Mouse (Mus musculus): ENCODE results near the gene Farp2. TPM values are rescaled to one million over a fixed set of nuclear protein-coding genes. Genes with fewer than 3 reads are reported as not detected.

The Farp2 gene
- polyA plus RNA-seq, 1 experiment from 2014 or later, result 4.8 TPM

DNA sequence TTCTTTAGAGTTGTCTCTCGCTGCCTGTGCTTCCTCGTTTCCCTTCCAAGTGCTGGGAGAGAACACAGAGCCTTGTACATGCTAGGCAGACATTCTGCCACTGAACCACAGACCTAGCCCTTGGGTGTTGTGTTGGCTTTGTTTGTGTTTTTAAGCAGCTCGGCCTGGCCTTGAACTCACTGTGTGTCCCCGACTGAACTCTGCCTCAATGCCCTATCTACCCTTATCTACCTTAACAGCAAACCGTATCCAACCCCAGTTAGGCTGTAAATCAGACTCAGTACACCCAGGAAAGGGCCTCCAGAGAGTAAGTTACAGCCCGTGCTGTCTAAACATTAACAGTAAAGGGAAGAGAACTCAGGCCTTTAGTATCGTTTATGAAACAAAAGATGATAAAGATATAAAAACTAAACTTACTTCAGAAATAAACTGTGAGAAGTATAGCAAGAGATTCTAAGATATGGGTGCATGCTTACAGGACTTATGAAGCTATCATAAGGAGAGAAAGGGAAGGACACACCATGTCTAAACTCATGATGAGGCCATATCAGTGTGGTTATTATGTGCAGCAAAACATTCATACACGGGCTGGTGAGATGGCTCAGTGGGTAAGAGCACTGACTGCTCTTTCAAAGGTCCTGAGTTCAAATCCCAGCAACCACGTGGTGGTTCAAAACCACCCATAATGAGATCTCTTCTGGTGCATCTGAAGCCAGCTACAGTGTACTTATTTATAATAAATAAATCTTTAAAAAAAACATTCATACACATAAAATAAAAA is 56.0 kb downstream of the Farp2 start:
- no peak overlapping the region for H3K4me3 ChIP-seq
- no peaks in the 10 kb centered on the region for H3K9me3 ChIP-seq
- no peak for DNase-seq (ENCODE audit: low spot score)
- no peaks in the 10 kb centered on the region for H3K27me3 ChIP-seq (ENCODE audit: insufficient read depth, poor library complexity, severe bottlenecking)
- WGBS, result 86% methylated on average over 9 of the region's 9 CpGs
- no peak overlapping the region for H3K27ac ChIP-seq
- H3K36me3 ChIP-seq, result peaks cover 11% of the 10 kb centered on the region
- no peaks in the 10 kb centered on the region; the same call in 1 of the 2 replicates for H3K4me1 ChIP-seq (replicated peaks)

GRCm38 (mm10) chr1:93577066-93577465 is 65.2 kb downstream of the Farp2 start:
- H3K4me1 ChIP-seq (replicated peaks), result no peaks in the 10 kb centered on the region
- no peaks in the 10 kb centered on the region for H3K27me3 ChIP-seq (ENCODE audit: insufficient read depth, poor library complexity, severe bottlenecking)
- no peaks in the 10 kb centered on the region for H3K36me3 ChIP-seq
- no peak overlapping the region for H3K27ac ChIP-seq
- DNase-seq (ENCODE audit: low spot score), result no peak
- H3K4me3 ChIP-seq, result no peak overlapping the region
- 76% methylated on average over 3 of the region's 3 CpGs for WGBS
- H3K9me3 ChIP-seq, result no peaks in the 10 kb centered on the region

DNA sequence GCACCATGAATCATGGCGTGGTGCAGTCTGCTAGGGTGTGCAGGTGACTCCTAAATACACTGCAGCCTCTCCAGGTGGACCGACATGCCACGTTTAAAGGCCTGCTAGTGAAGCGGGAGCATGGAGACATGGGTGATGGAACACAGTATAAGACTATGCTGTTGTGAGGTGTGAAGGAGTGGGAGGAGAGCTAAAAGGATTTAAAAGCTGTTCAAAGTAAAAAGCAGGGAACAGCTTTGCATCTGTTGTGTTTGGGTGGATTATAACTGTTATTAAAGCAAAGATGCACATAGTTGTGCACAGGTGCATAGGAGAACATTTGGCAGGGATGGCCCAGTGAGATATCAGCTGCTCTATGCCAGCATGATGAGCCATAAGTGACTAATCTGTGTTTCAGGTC is 66.0 kb downstream of the Farp2 start:
- WGBS, result 86% methylated on average over 4 of the region's 4 CpGs
- DNase-seq (ENCODE audit: low spot score), result no peak
- no peaks in the 10 kb centered on the region for H3K36me3 ChIP-seq
- no peaks in the 10 kb centered on the region for H3K9me3 ChIP-seq
- H3K4me1 ChIP-seq (replicated peaks), result no peaks in the 10 kb centered on the region
- no peak overlapping the region for H3K4me3 ChIP-seq
- no peaks in the 10 kb centered on the region for H3K27me3 ChIP-seq (ENCODE audit: insufficient read depth, poor library complexity, severe bottlenecking)
- no peak overlapping the region for H3K27ac ChIP-seq

DNA sequence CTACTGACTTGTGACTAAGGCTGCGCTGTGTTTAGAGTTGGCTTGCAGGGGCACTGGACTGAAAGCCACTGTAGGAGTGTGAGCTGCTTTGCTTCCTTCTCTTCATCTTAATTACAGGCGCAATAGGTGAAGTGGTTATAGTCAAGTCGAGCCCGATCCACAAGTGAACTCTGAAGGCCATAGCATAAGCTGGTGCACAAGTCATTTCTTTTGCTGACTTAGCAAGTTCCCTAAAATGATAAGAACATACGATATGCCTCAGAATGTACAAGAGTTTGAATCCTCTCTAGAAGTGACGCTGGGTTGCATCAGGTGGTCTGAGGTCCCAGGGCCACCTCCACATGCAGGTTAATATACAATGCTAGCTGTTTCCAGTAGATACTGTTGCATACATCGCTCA is 69.7 kb downstream of the Farp2 start:
- Histone ChIP-seq H3K36me3 (no peaks in the 10 kb centered on the region), H3K27me3 (ENCODE audit: insufficient read depth, poor library complexity, severe bottlenecking) (no peaks in the 10 kb centered on the region), H3K9me3 (no peaks in the 10 kb centered on the region), H3K27ac (no peak overlapping the region), H3K4me1 (replicated peaks) (no peaks in the 10 kb centered on the region), H3K4me3 (no peak overlapping the region)
- DNase-seq (ENCODE audit: low spot score), result no peak
- 96% methylated on average over 7 of the region's 7 CpGs for WGBS

- 77% methylated on average over 3 of the region's 3 CpGs for WGBS
- Histone ChIP-seq H3K4me3 (no peak overlapping the region), H3K36me3 (no peaks in the 10 kb centered on the region), H3K4me1 (replicated peaks) (no peaks in the 10 kb centered on the region), H3K27ac (no peak overlapping the region), H3K9me3 (no peaks in the 10 kb centered on the region), H3K27me3 (ENCODE audit: insufficient read depth, poor library complexity, severe bottlenecking) (no peaks in the 10 kb centered on the region)
- no peak for DNase-seq (ENCODE audit: low spot score)
Measured at GRCm38 (mm10) chr1:93588346-93588745, 76.5 kb downstream of the Farp2 start.

GRCm38 (mm10) chr1:93593960-93594359 is 82.1 kb downstream of the Farp2 start:
- Histone ChIP-seq H3K27ac (no peak overlapping the region), H3K4me3 (no peak overlapping the region), H3K9me3 (no peaks in the 10 kb centered on the region; the same call in 1 of the 2 replicates), H3K36me3 (no peaks in the 10 kb centered on the region), H3K4me1 (replicated peaks) (no peaks in the 10 kb centered on the region), H3K27me3 (ENCODE audit: insufficient read depth, poor library complexity, severe bottlenecking) (no peaks in the 10 kb centered on the region)
- DNase-seq (ENCODE audit: low spot score), result no peak

DNA sequence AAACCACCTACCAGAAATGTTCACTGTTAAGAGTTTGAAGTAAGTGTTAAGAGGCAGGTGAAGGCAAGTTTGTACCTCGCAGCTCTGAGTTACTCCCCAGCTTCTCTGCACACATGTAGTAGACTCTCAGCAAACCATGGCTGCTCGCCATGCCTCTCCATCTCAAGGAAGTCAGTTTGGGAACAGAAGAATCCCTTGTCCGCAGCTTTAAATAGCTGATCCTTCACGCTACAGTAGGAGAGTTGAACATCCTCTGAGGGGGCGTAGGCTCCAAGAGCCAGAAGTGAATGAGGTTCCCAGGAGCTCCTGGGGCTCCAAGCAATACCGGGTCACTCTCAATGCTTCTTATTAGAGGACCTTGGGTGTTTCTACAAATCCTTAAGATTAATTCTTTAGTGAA is 84.0 kb downstream of the Farp2 start:
- H3K9me3 ChIP-seq, result no peaks in the 10 kb centered on the region; the same call in 1 of the 2 replicates
- WGBS, result 72% methylated on average over 6 of the region's 6 CpGs
- no peaks in the 10 kb centered on the region for H3K27me3 ChIP-seq (ENCODE audit: insufficient read depth, poor library complexity, severe bottlenecking)
- no peak overlapping the region for H3K4me3 ChIP-seq
- no peak for DNase-seq (ENCODE audit: low spot score)
- no peak overlapping the region for H3K27ac ChIP-seq
- H3K36me3 ChIP-seq, result no peaks in the 10 kb centered on the region
- no peaks in the 10 kb centered on the region for H3K4me1 ChIP-seq (replicated peaks)

DNA sequence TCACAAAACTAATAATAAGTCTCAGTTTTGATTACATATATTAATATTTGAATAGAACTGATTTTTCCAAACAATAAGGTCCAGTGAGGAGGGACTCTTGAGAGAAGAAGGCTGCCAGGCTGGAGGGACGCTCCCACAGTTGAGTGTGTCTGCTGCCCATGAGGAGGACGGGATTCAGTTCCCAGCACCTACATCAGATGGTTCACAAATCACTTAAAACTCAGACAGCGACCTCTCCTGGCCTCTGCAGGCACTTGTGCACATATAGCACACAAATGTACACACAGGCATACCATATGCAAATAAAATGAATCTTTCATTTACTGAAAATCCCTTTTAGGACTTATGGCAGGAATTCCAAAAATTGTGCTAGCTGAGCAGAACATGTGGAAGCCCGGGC is 91.0 kb downstream of the Farp2 start:
- H3K4me1 ChIP-seq (replicated peaks), result no peaks in the 10 kb centered on the region
- H3K36me3 ChIP-seq, result no peaks in the 10 kb centered on the region
- DNase-seq (ENCODE audit: low spot score), result no peak
- H3K4me3 ChIP-seq, result no peak overlapping the region
- WGBS, result 76% methylated on average over 4 of the region's 4 CpGs
- H3K27me3 ChIP-seq (ENCODE audit: insufficient read depth, poor library complexity, severe bottlenecking), result no peaks in the 10 kb centered on the region
- peaks cover 2% of the 10 kb centered on the region; the same call in 1 of the 2 replicates for H3K9me3 ChIP-seq
- H3K27ac ChIP-seq, result no peak overlapping the region

DNA sequence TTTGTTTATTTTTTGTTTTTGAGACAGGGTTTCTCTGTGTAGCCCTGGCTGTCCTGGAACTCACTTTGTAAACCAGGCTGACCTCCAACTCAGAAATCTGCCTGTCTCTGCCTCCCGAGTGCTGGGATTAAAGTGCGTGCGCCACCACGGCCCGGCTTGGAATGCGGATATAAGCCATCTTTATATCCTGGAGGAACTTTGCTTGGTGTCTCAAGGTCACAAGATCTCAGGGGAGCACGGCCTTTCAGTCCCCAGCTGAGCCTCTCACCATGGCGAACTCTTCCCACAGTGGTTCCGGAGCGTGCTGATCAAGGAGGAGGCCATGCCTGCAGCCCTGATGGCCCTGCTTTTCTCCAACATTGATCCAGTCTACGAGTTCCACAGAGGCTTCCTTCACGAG is 92.0 kb downstream of the Farp2 start:
- 93% methylated on average over 12 of the region's 12 CpGs for WGBS
- no peaks in the 10 kb centered on the region for H3K4me1 ChIP-seq (replicated peaks)
- no peaks in the 10 kb centered on the region for H3K27me3 ChIP-seq (ENCODE audit: insufficient read depth, poor library complexity, severe bottlenecking)
- H3K4me3 ChIP-seq, result no peak overlapping the region
- H3K36me3 ChIP-seq, result no peaks in the 10 kb centered on the region
- no peak for DNase-seq (ENCODE audit: low spot score)
- H3K27ac ChIP-seq, result no peak overlapping the region
- H3K9me3 ChIP-seq, result peaks cover 2% of the 10 kb centered on the region; the same call in 1 of the 2 replicates

GRCm38 (mm10) chr1:93607090-93608083 is 95.5 kb downstream of the Farp2 start:
- WGBS, result 81% methylated on average over 14 of the region's 14 CpGs
- Histone ChIP-seq H3K4me3 (no peak overlapping the region), H3K4me1 (replicated peaks) (no peaks in the 10 kb centered on the region), H3K27me3 (ENCODE audit: insufficient read depth, poor library complexity, severe bottlenecking) (no peaks in the 10 kb centered on the region), H3K36me3 (no peaks in the 10 kb centered on the region), H3K9me3 (peaks cover 2% of the 10 kb centered on the region; the same call in 1 of the 2 replicates), H3K27ac (no peak overlapping the region)
- DNase-seq (ENCODE audit: low spot score), result no peak

DNA sequence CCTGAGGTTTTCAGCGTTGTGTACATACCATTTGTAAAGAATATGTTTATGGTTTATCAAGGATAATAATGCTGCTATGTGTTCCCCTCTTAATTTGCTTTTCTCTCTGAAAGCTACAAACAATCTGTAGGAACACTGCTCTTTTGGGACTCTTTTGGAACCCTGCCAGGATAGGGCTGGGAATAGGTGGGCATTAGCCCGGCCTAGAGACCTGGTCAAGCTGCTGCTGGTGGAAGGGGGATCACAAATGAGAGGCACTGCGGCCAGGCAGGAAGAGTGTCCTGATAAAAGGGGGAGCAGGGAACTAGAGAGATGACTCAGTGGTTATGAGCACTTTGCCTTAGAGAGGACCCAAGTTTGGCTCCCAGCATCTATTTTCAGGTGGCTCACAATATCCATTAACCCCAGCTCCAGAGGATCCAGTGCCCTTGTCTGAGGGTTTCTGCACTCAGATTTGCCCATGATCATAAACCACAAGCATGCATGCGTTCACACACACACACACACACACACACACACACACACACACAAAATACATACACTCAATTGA is 96.9 kb downstream of the Farp2 start:
- Histone ChIP-seq H3K27me3 (ENCODE audit: insufficient read depth, poor library complexity, severe bottlenecking) (no peaks in the 10 kb centered on the region), H3K4me1 (replicated peaks) (no peaks in the 10 kb centered on the region), H3K36me3 (no peaks in the 10 kb centered on the region), H3K4me3 (no peak overlapping the region), H3K27ac (no peak overlapping the region), H3K9me3 (peaks cover 2% of the 10 kb centered on the region; the same call in 1 of the 2 replicates)
- 84% methylated on average over 4 of the region's 4 CpGs for WGBS
- no peak for DNase-seq (ENCODE audit: low spot score)

DNA sequence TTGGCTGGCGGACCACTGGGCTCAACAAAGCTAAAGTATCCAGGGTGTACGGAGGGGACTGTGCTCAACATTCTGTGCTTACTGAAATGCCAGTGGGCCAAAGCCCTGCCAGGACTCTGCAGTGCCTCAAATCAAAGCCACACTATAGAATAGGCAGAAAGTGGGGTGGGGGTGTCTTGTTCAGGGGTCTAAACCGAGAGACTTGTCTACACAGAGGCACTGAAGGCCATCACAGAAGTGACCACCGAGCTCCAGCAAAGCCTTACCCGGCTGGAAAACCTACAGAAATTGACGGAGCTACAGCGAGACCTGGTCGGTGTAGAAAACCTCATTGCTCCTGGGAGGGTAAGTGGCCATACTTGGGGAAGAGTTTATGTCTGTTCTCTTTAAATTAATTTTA is 97.9 kb downstream of the Farp2 start:
- DNase-seq (ENCODE audit: low spot score), result no peak
- 86% methylated on average over 8 of the region's 8 CpGs for WGBS
- H3K9me3 ChIP-seq, result peaks cover 2% of the 10 kb centered on the region; the same call in 1 of the 2 replicates

More for the DNA sequence above, 97.9 kb downstream of the Farp2 start:
- H3K27me3 ChIP-seq (ENCODE audit: insufficient read depth, poor library complexity, severe bottlenecking), result no peaks in the 10 kb centered on the region
- no peaks in the 10 kb centered on the region for H3K36me3 ChIP-seq
- H3K27ac ChIP-seq, result no peak overlapping the region
- H3K4me3 ChIP-seq, result no peak overlapping the region
- H3K4me1 ChIP-seq (replicated peaks), result no peaks in the 10 kb centered on the region

All from hindbrain, embryonic 10.5 days (tissue).